Mouse (Mus musculus): Measurements from ENCODE around the gene Il10. TPM values are rescaled to one million over a fixed set of nuclear protein-coding genes. Genes with fewer than 3 reads are reported as not detected.

The Il10 gene
- polyA plus RNA-seq, 1 experiment from 2014 or later: not detected

DNA sequence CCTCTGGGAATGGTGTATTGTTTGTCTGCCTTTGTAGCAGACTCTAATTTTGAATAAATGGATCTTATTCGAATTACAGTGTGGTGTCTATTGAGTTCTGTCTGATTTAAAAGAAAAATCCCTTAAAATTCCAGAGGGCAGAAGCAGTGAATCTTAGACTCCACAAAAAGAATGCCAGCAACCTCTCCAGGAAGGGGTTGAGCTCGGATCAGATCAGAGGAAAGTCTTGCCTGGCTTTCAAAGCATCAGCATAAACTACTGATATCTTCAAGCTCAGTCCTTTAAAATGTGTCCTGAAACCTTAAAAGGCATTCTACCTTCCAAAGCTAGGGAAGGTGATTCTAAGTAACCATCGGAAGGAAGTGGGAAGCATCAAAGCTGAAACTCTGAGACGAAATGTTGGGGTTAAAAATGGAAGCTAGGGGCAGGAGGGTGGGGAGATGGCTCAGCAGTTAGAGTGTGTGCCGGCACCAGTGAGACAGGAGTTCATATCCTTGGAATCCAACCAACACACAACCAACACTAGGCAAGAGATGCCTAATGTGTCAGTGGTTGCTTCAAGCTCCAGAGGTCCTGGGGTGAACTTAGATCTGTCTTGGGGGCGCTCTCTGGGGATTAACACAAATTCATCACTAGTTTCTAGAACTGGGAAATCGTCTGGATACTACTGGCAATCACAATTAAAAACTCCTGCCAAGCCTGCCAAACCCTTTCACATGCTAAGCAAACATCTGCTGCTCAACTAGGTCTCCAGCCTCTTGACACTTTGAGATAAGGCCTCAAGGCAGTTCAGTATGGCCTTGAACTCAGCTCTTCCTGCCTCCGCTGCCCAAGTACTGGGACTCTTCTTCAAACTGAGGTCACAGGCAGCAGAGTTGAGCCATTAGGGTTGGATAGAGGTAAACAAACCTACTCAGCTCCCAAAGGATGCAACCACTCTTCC lies 5.5 kb downstream of the Il10 start:
- H3K27ac ChIP-seq (ENCODE audit: low read length): no peak overlapping the region
- ATAC-seq (ENCODE audit: insufficient read depth, low FRiP score): no peak
- H3K4me1 ChIP-seq (ENCODE audit: control insufficient read depth, insufficient read depth, low read length): no peaks in the 10 kb centered on the region
- H3K27me3 ChIP-seq (ENCODE audit: control insufficient read depth, insufficient read depth, low read length): no peaks in the 10 kb centered on the region
- 74% methylated on average over 8 of the region's 8 CpGs for WGBS
- no peak overlapping the region for H3K4me2 ChIP-seq (ENCODE audit: low read depth, low read length)
- H3K36me3 ChIP-seq (ENCODE audit: control insufficient read depth, insufficient read depth, low read length): no peaks in the 10 kb centered on the region
- H3K9me3 ChIP-seq (replicated peaks; ENCODE audit: control insufficient read depth, low read length): no peaks in the 10 kb centered on the region
- no peak overlapping the region for H3K4me3 ChIP-seq (replicated peaks; ENCODE audit: low read length)
- no peak overlapping the region for H3K9ac ChIP-seq (ENCODE audit: low read length)

DNA sequence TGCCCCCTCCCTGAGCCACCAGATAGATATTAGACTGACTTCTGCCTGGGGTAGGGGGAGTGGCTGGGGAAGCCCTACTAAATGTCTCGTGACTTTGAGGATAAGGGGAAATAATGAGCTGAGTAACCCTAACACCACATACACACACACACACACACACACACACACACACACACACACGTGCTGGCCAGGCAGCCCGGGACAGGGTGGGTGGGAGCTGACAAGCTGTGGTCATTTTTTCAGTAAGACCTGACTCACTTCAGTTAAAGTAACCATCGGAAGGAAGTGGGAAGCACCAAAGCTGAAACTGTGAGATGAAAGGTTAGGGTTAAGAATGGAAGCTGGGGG lies 6.2 kb downstream of the Il10 start:
- no peaks in the 10 kb centered on the region for H3K9me3 ChIP-seq (replicated peaks; ENCODE audit: control insufficient read depth, low read length)
- no peaks in the 10 kb centered on the region for H3K27me3 ChIP-seq (ENCODE audit: control insufficient read depth, insufficient read depth, low read length)
- H3K4me1 ChIP-seq (ENCODE audit: control insufficient read depth, insufficient read depth, low read length): no peaks in the 10 kb centered on the region
- no peak overlapping the region for H3K4me3 ChIP-seq (replicated peaks; ENCODE audit: low read length)
- WGBS: 61% methylated on average over 4 of the region's 4 CpGs
- no peak overlapping the region for H3K9ac ChIP-seq (ENCODE audit: low read length)
- no peaks in the 10 kb centered on the region for H3K36me3 ChIP-seq (ENCODE audit: control insufficient read depth, insufficient read depth, low read length)
- H3K27ac ChIP-seq (ENCODE audit: low read length): no peak overlapping the region
- no peak for ATAC-seq (ENCODE audit: insufficient read depth, low FRiP score)
- H3K4me2 ChIP-seq (ENCODE audit: low read depth, low read length): no peak overlapping the region

- Histone ChIP-seq H3K9ac (ENCODE audit: low read length) (no peak overlapping the region), H3K4me3 (replicated peaks; ENCODE audit: low read length) (no peak overlapping the region), H3K27me3 (ENCODE audit: control insufficient read depth, insufficient read depth, low read length) (no peaks in the 10 kb centered on the region), H3K4me1 (ENCODE audit: control insufficient read depth, insufficient read depth, low read length) (no peaks in the 10 kb centered on the region), H3K27ac (ENCODE audit: low read length) (no peak overlapping the region), H3K36me3 (ENCODE audit: control insufficient read depth, insufficient read depth, low read length) (no peaks in the 10 kb centered on the region), H3K4me2 (ENCODE audit: low read depth, low read length) (no peak overlapping the region), H3K9me3 (replicated peaks; ENCODE audit: control insufficient read depth, low read length) (no peaks in the 10 kb centered on the region)
- no peak for ATAC-seq (ENCODE audit: insufficient read depth, low FRiP score)
- WGBS: 91% methylated on average over 3 of the region's 3 CpGs
These were observed 9.6 kb downstream of the Il10 start for GRCm38 (mm10) chr1:131029215-131029614.

DNA sequence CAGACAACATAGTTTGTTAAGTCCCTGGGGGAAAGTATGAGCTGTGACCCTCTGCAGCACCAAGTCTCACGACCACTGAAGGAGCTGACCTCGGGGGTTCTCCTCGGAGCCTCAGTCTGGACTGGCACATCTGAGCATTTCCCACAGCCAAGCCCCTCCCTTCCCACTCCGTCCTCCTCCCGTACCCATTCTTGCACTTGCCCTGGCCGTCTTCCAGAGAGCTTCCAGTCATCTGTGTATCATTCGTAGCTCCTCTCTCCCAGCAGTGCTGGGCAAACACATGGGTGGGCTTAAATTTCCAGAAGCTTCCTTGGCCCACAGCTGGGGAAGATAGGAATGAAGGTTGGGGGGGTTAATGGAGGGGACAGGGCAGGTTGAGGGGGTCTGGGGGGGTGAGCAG lies 10.6 kb downstream of the Il10 start:
- WGBS: 25% methylated on average over 7 of the region's 7 CpGs
- no peak; the same call in 1 of the 2 replicates for ATAC-seq (ENCODE audit: insufficient read depth, low FRiP score)

GRCm38 (mm10) chr1:131031267-131031666 lies 11.6 kb downstream of the Il10 start:
- no peak overlapping the region for H3K4me2 ChIP-seq (ENCODE audit: low read depth, low read length)
- H3K27ac ChIP-seq (ENCODE audit: low read length): no peak overlapping the region
- no peaks in the 10 kb centered on the region for H3K4me1 ChIP-seq (ENCODE audit: control insufficient read depth, insufficient read depth, low read length)
- no peaks in the 10 kb centered on the region for H3K36me3 ChIP-seq (ENCODE audit: control insufficient read depth, insufficient read depth, low read length)
- WGBS: 22% methylated on average over 3 of the region's 3 CpGs
- no peaks in the 10 kb centered on the region for H3K27me3 ChIP-seq (ENCODE audit: control insufficient read depth, insufficient read depth, low read length)
- no peak overlapping the region for H3K4me3 ChIP-seq (replicated peaks; ENCODE audit: low read length)
- no peak for ATAC-seq (ENCODE audit: insufficient read depth, low FRiP score)
- no peaks in the 10 kb centered on the region for H3K9me3 ChIP-seq (replicated peaks; ENCODE audit: control insufficient read depth, low read length)
- no peak overlapping the region for H3K9ac ChIP-seq (ENCODE audit: low read length)

More for the DNA sequence above, 10.6 kb downstream of the Il10 start:
- no peaks in the 10 kb centered on the region for H3K36me3 ChIP-seq (ENCODE audit: control insufficient read depth, insufficient read depth, low read length)
- no peaks in the 10 kb centered on the region for H3K9me3 ChIP-seq (replicated peaks; ENCODE audit: control insufficient read depth, low read length)
- no peak overlapping the region for H3K27ac ChIP-seq (ENCODE audit: low read length)
- no peak overlapping the region for H3K4me3 ChIP-seq (replicated peaks; ENCODE audit: low read length)
- H3K4me2 ChIP-seq (ENCODE audit: low read depth, low read length): no peak overlapping the region
- H3K4me1 ChIP-seq (ENCODE audit: control insufficient read depth, insufficient read depth, low read length): no peaks in the 10 kb centered on the region
- no peaks in the 10 kb centered on the region for H3K27me3 ChIP-seq (ENCODE audit: control insufficient read depth, insufficient read depth, low read length)
- no peak overlapping the region for H3K9ac ChIP-seq (ENCODE audit: low read length)

- Histone ChIP-seq H3K9ac (ENCODE audit: low read length) (no peak overlapping the region), H3K4me1 (ENCODE audit: control insufficient read depth, insufficient read depth, low read length) (no peaks in the 10 kb centered on the region), H3K36me3 (ENCODE audit: control insufficient read depth, insufficient read depth, low read length) (no peaks in the 10 kb centered on the region), H3K4me3 (replicated peaks; ENCODE audit: low read length) (no peak overlapping the region), H3K9me3 (replicated peaks; ENCODE audit: control insufficient read depth, low read length) (no peaks in the 10 kb centered on the region), H3K27ac (ENCODE audit: low read length) (no peak overlapping the region), H3K27me3 (ENCODE audit: control insufficient read depth, insufficient read depth, low read length) (no peaks in the 10 kb centered on the region), H3K4me2 (ENCODE audit: low read depth, low read length) (no peak overlapping the region)
- WGBS: 90% methylated on average over 5 of the region's 5 CpGs
- ATAC-seq (ENCODE audit: insufficient read depth, low FRiP score): no peak
These were observed 18.4 kb downstream of the Il10 start for GRCm38 (mm10) chr1:131038001-131038400.

- Histone ChIP-seq H3K4me1 (ENCODE audit: control insufficient read depth, insufficient read depth, low read length) (no peaks in the 10 kb centered on the region), H3K9me3 (replicated peaks; ENCODE audit: control insufficient read depth, low read length) (no peaks in the 10 kb centered on the region), H3K27me3 (ENCODE audit: control insufficient read depth, insufficient read depth, low read length) (no peaks in the 10 kb centered on the region), H3K27ac (ENCODE audit: low read length) (no peak overlapping the region), H3K4me2 (ENCODE audit: low read depth, low read length) (no peak overlapping the region), H3K4me3 (replicated peaks; ENCODE audit: low read length) (no peak overlapping the region), H3K9ac (ENCODE audit: low read length) (no peak overlapping the region), H3K36me3 (ENCODE audit: control insufficient read depth, insufficient read depth, low read length) (no peaks in the 10 kb centered on the region)
- WGBS: 82% methylated on average over 10 of the region's 10 CpGs
- ATAC-seq (ENCODE audit: insufficient read depth, low FRiP score): no peak
These were observed 18.9 kb downstream of the Il10 start for GRCm38 (mm10) chr1:131038415-131039017.

- no peak overlapping the region for H3K4me3 ChIP-seq (replicated peaks; ENCODE audit: low read length)
- 91% methylated on average over 5 of the region's 5 CpGs for WGBS
- H3K9ac ChIP-seq (ENCODE audit: low read length): no peak overlapping the region
- no peaks in the 10 kb centered on the region for H3K4me1 ChIP-seq (ENCODE audit: control insufficient read depth, insufficient read depth, low read length)
- H3K36me3 ChIP-seq (ENCODE audit: control insufficient read depth, insufficient read depth, low read length): no peaks in the 10 kb centered on the region
- ATAC-seq (ENCODE audit: insufficient read depth, low FRiP score): no peak
- no peaks in the 10 kb centered on the region for H3K27me3 ChIP-seq (ENCODE audit: control insufficient read depth, insufficient read depth, low read length)
- H3K9me3 ChIP-seq (replicated peaks; ENCODE audit: control insufficient read depth, low read length): no peaks in the 10 kb centered on the region
- H3K27ac ChIP-seq (ENCODE audit: low read length): no peak overlapping the region
- no peak overlapping the region for H3K4me2 ChIP-seq (ENCODE audit: low read depth, low read length)
These were observed 19.8 kb downstream of the Il10 start for GRCm38 (mm10) chr1:131039479-131039878.

DNA sequence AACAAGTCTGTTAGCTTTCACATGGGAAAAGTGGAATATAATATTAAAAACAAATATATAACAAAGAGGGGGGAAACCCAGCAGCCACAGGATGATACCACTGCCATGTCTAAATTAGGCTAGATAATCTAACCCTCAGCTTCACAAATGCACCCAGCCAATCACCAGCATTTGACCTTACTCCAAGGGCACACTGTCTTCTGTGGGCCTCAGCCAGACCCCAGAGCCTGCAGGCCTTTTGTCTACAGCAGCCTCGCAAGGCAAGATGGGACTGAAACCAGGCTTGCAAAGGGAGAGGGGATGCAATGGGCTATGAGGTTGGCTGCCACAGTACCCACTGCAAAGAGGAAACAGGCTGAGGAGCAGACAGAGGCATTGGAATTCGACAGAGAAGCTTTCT lies 22.6 kb downstream of the Il10 start:
- Histone ChIP-seq H3K4me3 (replicated peaks; ENCODE audit: low read length) (no peak overlapping the region), H3K9me3 (replicated peaks; ENCODE audit: control insufficient read depth, low read length) (no peaks in the 10 kb centered on the region), H3K27ac (ENCODE audit: low read length) (no peak overlapping the region), H3K4me2 (ENCODE audit: low read depth, low read length) (no peak overlapping the region), H3K4me1 (ENCODE audit: control insufficient read depth, insufficient read depth, low read length) (no peaks in the 10 kb centered on the region), H3K9ac (ENCODE audit: low read length) (no peak overlapping the region), H3K27me3 (ENCODE audit: control insufficient read depth, insufficient read depth, low read length) (no peaks in the 10 kb centered on the region), H3K36me3 (ENCODE audit: control insufficient read depth, insufficient read depth, low read length) (no peaks in the 10 kb centered on the region)
- ATAC-seq (ENCODE audit: insufficient read depth, low FRiP score): no peak
- 64% methylated on average over 2 of the region's 2 CpGs for WGBS
